In genomic region chr17:48005091-48005490, GRCm38 (mm10) we compare ENCODE assay signal across 13 mouse cellular contexts. TPM values are rescaled to one million over a fixed set of nuclear protein-coding genes. Genes with fewer than 3 reads are reported as not detected.
DNase-seq lines count a peak whose midpoint lies in the region; ATAC-seq and TF ChIP-seq lines count a peak whose summit lies in the region.
"Had no signal": no experiment of that assay in that cellular context is flagged by ENCODE, and none has a peak within 500 bp of the region (broad histone marks: within the 10 kb centered on the region; RNA-seq: fewer than 3 reads in every experiment).

No protein-coding gene starts in this region.

- H3K9ac ChIP-seq in heart, postnatal 0 days (replicated peaks; ENCODE audit: low read depth, low read length): 0 out of 2 replicates have a peak overlapping the region, but pooled peaks have one; percentile 34
- H3K9ac ChIP-seq in liver, embryonic 15.5 days: no peak overlapping the region
- H3K9ac ChIP-seq in forebrain, postnatal 0 days: no peak overlapping the region
- H3K9ac ChIP-seq: neural tube, embryonic 12.5 days had no signal

- no peaks in the 10 kb centered on the region for H3K9me3 ChIP-seq in embryonic facial prominence, embryonic 10.5 days
- no peaks in the 10 kb centered on the region for H3K9me3 ChIP-seq in heart, postnatal 0 days (replicated peaks; ENCODE audit: control insufficient read depth, low read length)
- no peaks in the 10 kb centered on the region for H3K9me3 ChIP-seq in liver, embryonic 15.5 days (replicated peaks)
- H3K9me3 ChIP-seq in forebrain, postnatal 0 days (ENCODE audit: low read length): no peaks in the 10 kb centered on the region
- H3K9me3 ChIP-seq: neural tube, embryonic 12.5 days had no signal

- H3K36me3 ChIP-seq in embryonic facial prominence, embryonic 10.5 days (replicated peaks): no peaks in the 10 kb centered on the region
- H3K36me3 ChIP-seq in heart, postnatal 0 days (replicated peaks; ENCODE audit: control insufficient read depth, insufficient read depth, low read length): no peaks in the 10 kb centered on the region
- H3K36me3 ChIP-seq in liver, embryonic 15.5 days (replicated peaks): no peaks in the 10 kb centered on the region
- no peaks in the 10 kb centered on the region for H3K36me3 ChIP-seq in forebrain, postnatal 0 days (ENCODE audit: insufficient read depth)
- H3K36me3 ChIP-seq: neural tube, embryonic 12.5 days had no signal

- peak; percentile 44 for DNase-seq in kidney, postnatal 10 days
- no peak for DNase-seq in kidney, adult 8-10 months
- DNase-seq in embryonic facial prominence, embryonic 10.5 days (ENCODE audit: low spot score): peak; percentile 59
- peak; percentile 64 for DNase-seq in heart, postnatal 0 days (ENCODE audit: low spot score)
- no peak for DNase-seq in adrenal gland, postnatal 25 days
- no peak for DNase-seq in forebrain, postnatal 0 days
- no peak for DNase-seq in spleen, postnatal 36 days (ENCODE audit: low spot score in 2 of 2)
- DNase-seq: cerebellum, adult 9-10 months had no signal

- peaks cover 77% of the 10 kb centered on the region for H3K4me1 ChIP-seq in embryonic facial prominence, embryonic 10.5 days
- H3K4me1 ChIP-seq in heart, postnatal 0 days (ENCODE audit: control insufficient read depth, insufficient read depth): peaks cover 10% of the 10 kb centered on the region
- H3K4me1 ChIP-seq in liver, embryonic 15.5 days (replicated peaks): peaks cover 57% of the 10 kb centered on the region
- 0 out of 2 replicates have a peak, but pooled peaks cover 6% of the 10 kb centered on the region for H3K4me1 ChIP-seq in forebrain, postnatal 0 days (ENCODE audit: insufficient read depth)

- TF ChIP-seq EP300 in heart, postnatal 0 days (IDR thresholded peaks at IDR 0.05; ENCODE audit: low read depth): no peak

- WGBS in embryonic facial prominence, embryonic 10.5 days: 18% methylated on average over 8 of the region's 8 CpGs
- 16% methylated on average over 8 of the region's 8 CpGs for WGBS in heart, postnatal 0 days
- WGBS in liver, embryonic 15.5 days (ENCODE audit: insufficient replicate concordance): 29% methylated on average over 8 of the region's 8 CpGs
- 57% methylated on average over 8 of the region's 8 CpGs for WGBS in forebrain, postnatal 0 days

- no peak for TF ChIP-seq CTCF in heart, postnatal 0 days (IDR thresholded peaks at IDR 0.05; ENCODE audit: low read depth)
- TF ChIP-seq CTCF in forebrain, postnatal 0 days (IDR thresholded peaks at IDR 0.05; ENCODE audit: low read depth): no peak

- peaks cover 15% of the 10 kb centered on the region; the same call in 1 of the 2 replicates for H3K27me3 ChIP-seq in embryonic facial prominence, embryonic 10.5 days (replicated peaks; ENCODE audit: low read depth, poor library complexity, severe bottlenecking)
- H3K27me3 ChIP-seq in heart, postnatal 0 days (ENCODE audit: control insufficient read depth, insufficient read depth, low read length): no peaks in the 10 kb centered on the region
- no peaks in the 10 kb centered on the region for H3K27me3 ChIP-seq in liver, embryonic 15.5 days
- no peaks in the 10 kb centered on the region; the same call in 1 of the 2 replicates for H3K27me3 ChIP-seq in forebrain, postnatal 0 days (ENCODE audit: insufficient read depth, low read length)
- H3K27me3 ChIP-seq: neural tube, embryonic 12.5 days had no signal

- no peak overlapping the region for H3K4me2 ChIP-seq in heart, postnatal 0 days (ENCODE audit: low read depth, low read length)
- H3K4me2 ChIP-seq in liver, embryonic 15.5 days: no peak overlapping the region
- H3K4me2 ChIP-seq in forebrain, postnatal 0 days (ENCODE audit: low read depth): no peak overlapping the region
- H3K4me2 ChIP-seq: neural tube, embryonic 12.5 days had no signal

- peak; percentile 45; the same call in 1 of the 2 replicates for ATAC-seq in heart, postnatal 0 days (ENCODE audit: insufficient read depth, low read depth)
- peak; percentile 49; the same call in 1 of the 2 replicates for ATAC-seq in liver, embryonic 15.5 days (ENCODE audit: insufficient read depth)
- ATAC-seq in forebrain, postnatal 0 days: no peak

- no peak overlapping the region for H3K4me3 ChIP-seq in embryonic facial prominence, embryonic 10.5 days
- H3K4me3 ChIP-seq in heart, postnatal 0 days (ENCODE audit: low read depth, low read length): no peak overlapping the region
- no peak overlapping the region for H3K4me3 ChIP-seq in liver, embryonic 15.5 days (replicated peaks)
- H3K4me3 ChIP-seq in forebrain, postnatal 0 days (ENCODE audit: low read depth, low read length): no peak overlapping the region
- H3K4me3 ChIP-seq: layer of hippocampus, adult 2 months; neural tube, embryonic 12.5 days had no signal

- H3K27ac ChIP-seq in embryonic facial prominence, embryonic 10.5 days (replicated peaks): peak overlapping the region; percentile 82
- H3K27ac ChIP-seq in heart, postnatal 0 days (ENCODE audit: low read depth): peak overlapping the region; percentile 72
- peak overlapping the region; percentile 53 for H3K27ac ChIP-seq in liver, embryonic 15.5 days (replicated peaks)
- no peak overlapping the region for H3K27ac ChIP-seq in forebrain, postnatal 0 days (ENCODE audit: low read depth, low read length)
- H3K27ac ChIP-seq: layer of hippocampus, adult 2 months; macrophage; neural tube, embryonic 12.5 days had no signal

RNA-seq across cellular contexts. Expression of gene 1700122O11Rik, which starts 33.0 kb away (rescaled TPM):
- not detected in 2 replicates for polyA plus RNA-seq in embryonic facial prominence, embryonic 10.5 days (2016; fragmentation: Nextera tagmentation; extraction: Ambion mirVana)
- total RNA-seq in heart, postnatal 0 days (2014; rRNA removed; ENCODE audit: low replicate concordance): not detected in 2 replicates
- polyA plus RNA-seq in heart, postnatal 0 days (2015; fragmentation: Nextera tagmentation; extraction: Ambion mirVana): not detected in 2 replicates
- polyA plus RNA-seq in liver, embryonic 15.5 days (2015; fragmentation: Nextera tagmentation; extraction: Ambion mirVana): not detected in 2 replicates
- not detected in 2 replicates for total RNA-seq in adrenal gland, postnatal 25 days (2021)
- not detected in 2 replicates for total RNA-seq in forebrain, postnatal 0 days (2014; rRNA removed)
- not detected in 2 replicates for polyA plus RNA-seq in forebrain, postnatal 0 days (2015; fragmentation: Nextera tagmentation; extraction: Ambion mirVana)
- total RNA-seq: layer of hippocampus, adult 2 months had no signal
- polyA plus RNA-seq: macrophage; neural tube, embryonic 12.5 days; spleen, adult 2 months had no signal

Comparison
In these comparisons a context has a peak if more than half of its experiments do, and no peak if none do; other contexts are left out.
1. DNase-seq: peak in kidney, postnatal 10 days (single experiment), embryonic facial prominence, embryonic 10.5 days (single experiment) and heart, postnatal 0 days (single experiment); none in kidney, adult 8-10 months (0 of 2), adrenal gland, postnatal 25 days (single experiment), forebrain, postnatal 0 days (single experiment) and spleen, postnatal 36 days (0 of 2).